ENCODE assay signal across 22 mouse cellular contexts in the genomic region with DNA sequence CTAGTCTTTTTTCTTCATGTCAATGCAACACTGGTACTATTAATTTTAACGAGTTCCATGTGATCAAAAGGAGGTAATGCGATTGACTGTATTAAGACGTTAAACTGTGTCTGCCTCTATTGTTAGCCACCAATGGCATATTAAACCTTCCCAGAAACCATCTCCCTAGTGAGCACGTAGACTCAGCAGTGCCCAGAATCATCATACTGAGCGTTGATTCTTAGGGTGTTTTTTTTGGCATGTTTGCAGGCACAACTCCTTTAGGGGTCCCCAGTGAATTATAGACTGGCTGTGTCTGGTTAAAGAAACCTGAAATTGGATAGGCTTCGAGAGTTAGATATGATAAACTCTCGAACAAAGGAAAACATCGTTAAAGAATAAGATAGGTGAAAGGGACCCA.
DNase-seq lines count a peak whose midpoint lies in the region; ATAC-seq and TF ChIP-seq lines count a peak whose summit lies in the region.
"Had no signal": no experiment of that assay in that cellular context is flagged by ENCODE, and none has a peak within 500 bp of the region (broad histone marks: within the 10 kb centered on the region; RNA-seq: fewer than 3 reads in every experiment).

No protein-coding gene starts in this region.

- 47% methylated on average over 8 of the region's 8 CpGs for WGBS in midbrain, embryonic 14.5 days
- WGBS in midbrain, embryonic 15.5 days = 51% methylated on average over 8 of the region's 8 CpGs
- WGBS in limb, embryonic 13.5 days = 27% methylated on average over 8 of the region's 8 CpGs

- no peaks in the 10 kb centered on the region for H3K9me3 ChIP-seq in midbrain, embryonic 14.5 days (ENCODE audit: control insufficient read depth, low read length)
- H3K9me3 ChIP-seq in midbrain, embryonic 15.5 days = no peaks in the 10 kb centered on the region
- H3K9me3 ChIP-seq in limb, embryonic 13.5 days = no peaks in the 10 kb centered on the region
- H3K9me3 ChIP-seq: embryonic facial prominence, embryonic 13.5 days; forebrain, embryonic 10.5 days; G1E; heart, embryonic 12.5 days; hindbrain, embryonic 10.5 days had no signal

- no peaks in the 10 kb centered on the region for H3K4me1 ChIP-seq in midbrain, embryonic 14.5 days (ENCODE audit: control insufficient read depth, insufficient read depth, low read length)
- no peaks in the 10 kb centered on the region for H3K4me1 ChIP-seq in midbrain, embryonic 15.5 days
- H3K4me1 ChIP-seq in limb, embryonic 13.5 days = peaks cover 6% of the 10 kb centered on the region
- H3K4me1 ChIP-seq: embryonic facial prominence, embryonic 13.5 days; heart, embryonic 12.5 days; hindbrain, embryonic 10.5 days had no signal

- no peak for TF ChIP-seq CTCF in layer of hippocampus, adult 2 months (conservative IDR thresholded peaks at IDR 0.05)

- H3K4me3 ChIP-seq in midbrain, embryonic 14.5 days (replicated peaks; ENCODE audit: low read depth, low read length) = no peak overlapping the region
- no peak overlapping the region for H3K4me3 ChIP-seq in midbrain, embryonic 15.5 days
- no peak overlapping the region for H3K4me3 ChIP-seq in limb, embryonic 13.5 days
- H3K4me3 ChIP-seq in layer of hippocampus, adult 2 months = no peak overlapping the region
- H3K4me3 ChIP-seq: embryonic facial prominence, embryonic 13.5 days; erythroblast, embryonic 14.5 days; forebrain, embryonic 10.5 days; heart, embryonic 12.5 days; hindbrain, embryonic 10.5 days had no signal

- H3K27me3 ChIP-seq in midbrain, embryonic 14.5 days (ENCODE audit: control insufficient read depth, insufficient read depth, low read length) = no peaks in the 10 kb centered on the region
- H3K27me3 ChIP-seq in midbrain, embryonic 15.5 days (replicated peaks) = no peaks in the 10 kb centered on the region
- H3K27me3 ChIP-seq in limb, embryonic 13.5 days = no peaks in the 10 kb centered on the region; the same call in 1 of the 2 replicates
- H3K27me3 ChIP-seq: embryonic facial prominence, embryonic 13.5 days; heart, embryonic 12.5 days had no signal

- no peaks in the 10 kb centered on the region for H3K36me3 ChIP-seq in midbrain, embryonic 14.5 days (ENCODE audit: control insufficient read depth, insufficient read depth, low read length)
- no peaks in the 10 kb centered on the region for H3K36me3 ChIP-seq in midbrain, embryonic 15.5 days (replicated peaks)
- H3K36me3 ChIP-seq in limb, embryonic 13.5 days = no peaks in the 10 kb centered on the region
- H3K36me3 ChIP-seq: embryonic facial prominence, embryonic 13.5 days; forebrain, embryonic 10.5 days; G1E; heart, embryonic 12.5 days; hindbrain, embryonic 10.5 days had no signal

- H3K4me2 ChIP-seq in midbrain, embryonic 14.5 days (ENCODE audit: low read length) = no peak overlapping the region
- no peak overlapping the region for H3K4me2 ChIP-seq in midbrain, embryonic 15.5 days
- no peak overlapping the region for H3K4me2 ChIP-seq in limb, embryonic 13.5 days (replicated peaks)
- H3K4me2 ChIP-seq: embryonic facial prominence, embryonic 13.5 days; heart, embryonic 12.5 days; hindbrain, embryonic 14.5 days had no signal

- no peak overlapping the region for H3K27ac ChIP-seq in midbrain, embryonic 14.5 days (replicated peaks; ENCODE audit: low read depth, low read length)
- H3K27ac ChIP-seq in midbrain, embryonic 15.5 days = no peak overlapping the region
- no peak overlapping the region for H3K27ac ChIP-seq in limb, embryonic 13.5 days
- H3K27ac ChIP-seq in layer of hippocampus, adult 2 months = no peak overlapping the region
- H3K27ac ChIP-seq: embryonic facial prominence, embryonic 13.5 days; forebrain, embryonic 10.5 days; hindbrain, embryonic 10.5 days; hindbrain, embryonic 14.5 days had no signal

- ATAC-seq in midbrain, embryonic 14.5 days (ENCODE audit: low FRiP score, low TSS enrichment) = no peak
- no peak for ATAC-seq in midbrain, embryonic 15.5 days (replicated peaks)
- ATAC-seq in limb, embryonic 13.5 days (ENCODE audit: low FRiP score, low read depth) = peak; percentile 86
- ATAC-seq: CD4-positive, CD25-positive, alpha-beta regulatory T cell, adult 4 months; forebrain, embryonic 16.5 days had no signal

- DNase-seq in embryo, embryonic 11 days = peak; percentile 16
- no peak for DNase-seq in embryo, embryonic 10 days (ENCODE audit: low spot score)
- DNase-seq in midbrain, embryonic 14.5 days = peak; percentile 6
- DNase-seq in lung, postnatal 36 days = no peak
- no peak for DNase-seq in layer of hippocampus, adult 2 months (ENCODE audit: low spot score in 2 of 2)
- DNase-seq: adrenal gland, postnatal 10 days; B cell, adult 2 months; cerebellum, adult 11-12 months; cerebellum, adult 9-10 months; cerebellum, postnatal 36 days; gastrocnemius, postnatal 25 days had no signal

- no peak overlapping the region for H3K9ac ChIP-seq in midbrain, embryonic 14.5 days (replicated peaks; ENCODE audit: low read length)
- H3K9ac ChIP-seq in midbrain, embryonic 15.5 days = no peak overlapping the region
- H3K9ac ChIP-seq in limb, embryonic 13.5 days = no peak overlapping the region
- H3K9ac ChIP-seq: embryonic facial prominence, embryonic 13.5 days; heart, embryonic 12.5 days; hindbrain, embryonic 14.5 days had no signal

Comparison
In these comparisons a context has a peak if more than half of its experiments do, and no peak if none do; other contexts are left out.
1. DNase-seq: peak in embryo, embryonic 11 days (single experiment) and midbrain, embryonic 14.5 days (single experiment); none in embryo, embryonic 10 days (single experiment), lung, postnatal 36 days (single experiment) and layer of hippocampus, adult 2 months (0 of 2).